Mouse (Mus musculus): ENCODE measurements at regions not wholly inside any gene's neighbourhood (a gene's known extent, or its start where the extent isn't known, plus 50 kb on each side); places are given as distances from the start of the nearest gene placed in this dataset.
A peak's percentile ranks its signal among the peaks of the same experiment; 100 is the strongest.
"Not testable (repeated sequence)": the region's sequence is repeated elsewhere in the genome, so short reads cannot be mapped to it uniquely, and the experiment has no call there.

GRCm38 (mm10) chr13:98438206-98438605 is 53.6 kb downstream of the Gm10320 start:
- no peak for DNase-seq (ENCODE audit: inconsistent age in 2 of 2, low spot score in 1 of 2)

DNA sequence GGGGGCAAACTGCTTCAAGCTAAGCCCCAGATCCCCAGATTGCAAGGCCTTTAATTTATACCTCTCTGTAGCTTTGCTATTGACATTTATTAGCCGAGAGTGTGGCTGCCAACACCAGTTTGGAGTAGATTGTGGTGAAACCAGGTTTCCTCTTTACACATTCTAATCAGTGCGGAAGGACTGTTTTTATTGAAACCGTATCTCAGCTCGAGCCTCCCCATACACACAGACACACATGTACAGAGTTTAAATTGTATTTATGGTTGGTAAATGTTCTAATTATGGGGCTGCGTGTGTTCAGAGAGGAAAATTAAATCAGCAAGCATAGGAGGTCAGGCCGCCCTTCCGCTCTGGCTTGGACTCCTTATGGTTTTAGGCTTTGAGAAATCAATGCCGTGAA is 54.8 kb downstream of the Gm10320 start:
- no peak for DNase-seq (ENCODE audit: inconsistent age in 2 of 2, low spot score in 1 of 2)

- no peak for DNase-seq (ENCODE audit: inconsistent age in 2 of 2, low spot score in 1 of 2)
These were observed 56.4 kb downstream of the Gm10320 start for GRCm38 (mm10) chr13:98435245-98435975.

DNA sequence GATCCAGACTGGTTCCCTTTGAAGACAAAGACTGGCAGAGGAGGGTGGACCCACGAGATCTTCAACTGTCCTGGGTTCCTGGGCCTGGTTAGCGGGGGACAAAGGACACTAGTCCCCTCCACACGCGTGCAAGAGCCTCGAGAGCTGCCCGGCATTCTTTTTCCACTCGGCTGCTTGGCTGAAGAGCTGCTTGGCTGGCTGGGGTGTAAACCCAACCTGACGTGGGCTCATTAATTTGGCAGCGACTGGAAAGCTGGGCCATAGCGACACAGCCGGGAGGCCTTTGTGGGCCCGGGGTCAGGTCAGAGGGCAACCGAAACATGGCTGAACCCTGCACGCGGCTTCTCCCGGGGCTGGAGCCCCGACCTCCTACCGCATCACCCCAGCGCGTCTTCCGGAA is 62.0 kb downstream of the Gm10320 start:
- DNase-seq (ENCODE audit: inconsistent age in 2 of 2, low spot score in 1 of 2), result no peak

- DNase-seq (ENCODE audit: inconsistent age in 2 of 2, low spot score in 1 of 2), result not testable (repeated sequence)
These were observed 64.1 kb downstream of the Gm10320 start for GRCm38 (mm10) chr13:98427660-98428059.

- no peak for DNase-seq (ENCODE audit: inconsistent age in 2 of 2, low spot score in 1 of 2)
These were observed 66.8 kb downstream of the Gm10320 start for GRCm38 (mm10) chr13:98425026-98425425.

- DNase-seq (ENCODE audit: inconsistent age in 2 of 2, low spot score in 1 of 2), result no peak
These were observed 67.8 kb downstream of the Gm10320 start for GRCm38 (mm10) chr13:98424000-98424399.

- no peak for DNase-seq (ENCODE audit: inconsistent age in 2 of 2, low spot score in 1 of 2)
These were observed 66.5 kb downstream of the Foxd1 start for GRCm38 (mm10) chr13:98420419-98421043.

- DNase-seq (ENCODE audit: inconsistent age in 2 of 2, low spot score in 1 of 2), result no peak
These were observed 63.7 kb downstream of the Foxd1 start for GRCm38 (mm10) chr13:98417736-98418135.

- peak; percentile 26 to 74 for DNase-seq (ENCODE audit: inconsistent age in 2 of 2, low spot score in 1 of 2)
These were observed 62.4 kb downstream of the Foxd1 start for GRCm38 (mm10) chr13:98416457-98416856.

DNA sequence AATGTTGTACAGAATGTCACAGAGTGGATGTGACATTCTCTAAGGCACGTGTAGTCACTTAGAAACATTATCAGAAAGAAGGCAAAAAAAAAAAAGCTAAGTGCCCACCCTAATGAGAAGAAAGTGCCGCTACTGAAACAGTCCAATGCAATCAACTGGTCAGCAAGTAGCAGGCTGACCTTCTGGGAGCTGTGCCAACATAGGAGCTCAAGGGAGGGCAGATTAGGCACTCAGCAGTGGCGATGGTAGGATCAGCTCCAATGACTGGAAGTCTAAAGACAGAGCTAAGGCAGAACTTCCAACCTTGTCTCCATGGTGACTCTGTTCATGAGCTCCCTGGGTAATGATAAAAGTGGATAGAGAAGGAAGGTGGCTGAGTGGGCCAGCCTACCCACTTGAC is 60.8 kb downstream of the Foxd1 start:
- DNase-seq (ENCODE audit: inconsistent age in 2 of 2, low spot score in 1 of 2), result peak in 1 of 2 experiments; percentile 65

- no peak for DNase-seq (ENCODE audit: inconsistent age in 2 of 2, low spot score in 1 of 2)
These were observed 59.2 kb downstream of the Foxd1 start for GRCm38 (mm10) chr13:98413233-98413632.

All from adrenal gland, adult (tissue).